Mouse (Mus musculus) neutrophil, adult 65 days (primary cell): ENCODE results near the gene Chchd6. TPM values are rescaled to one million over a fixed set of nuclear protein-coding genes. Genes with fewer than 3 reads are reported as not detected.

Source experiments
- total RNA-seq: library from RNA; stranded (reverse); gene quantifications from 2 replicates; pipeline ENCODE4 v1.2.4, GENCODE M21; 2023

Chchd6 gene
- total RNA-seq: 1.4 and 1.8 TPM in 2 replicates

DNA sequence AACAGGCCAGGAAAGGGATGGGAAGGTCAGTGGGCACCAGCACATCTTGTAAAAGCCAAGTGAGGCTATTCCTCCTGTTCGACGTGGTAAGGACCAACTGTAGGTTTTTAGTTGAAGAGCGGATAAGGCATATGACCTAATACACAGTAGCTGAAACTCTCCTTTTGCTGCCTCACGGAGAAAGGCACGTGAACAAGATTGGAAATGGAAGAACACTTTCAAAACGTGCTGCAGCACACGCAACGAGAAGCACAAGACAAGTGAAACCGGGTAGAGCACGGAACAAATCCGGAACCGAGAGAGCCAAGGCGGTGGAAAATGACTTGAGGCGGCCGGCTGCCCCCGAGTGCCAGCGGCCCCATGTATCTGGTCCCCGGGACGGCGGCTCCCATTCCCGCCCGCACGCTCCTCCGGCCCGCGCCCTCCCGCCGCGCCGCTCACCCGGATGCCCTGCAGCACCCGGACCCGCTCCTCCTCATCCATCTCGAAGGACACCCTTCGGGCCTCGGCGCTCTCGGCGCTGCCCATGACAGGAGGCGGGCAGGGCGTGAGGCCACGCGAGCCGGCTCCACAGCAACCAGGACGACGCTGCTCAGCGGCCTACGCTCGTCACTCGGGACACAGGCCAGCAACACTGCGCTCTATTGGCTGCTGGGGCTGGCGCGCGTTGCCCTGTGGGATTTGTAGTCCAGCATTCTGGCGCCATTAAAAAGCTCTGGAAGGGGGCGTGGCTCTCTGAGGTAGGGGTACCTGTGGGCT, at the start of gene Chchd6:
TSS of gene Chchd6 (minus strand) at position 635 of the 759 bp plus-strand sequence.

DNA sequence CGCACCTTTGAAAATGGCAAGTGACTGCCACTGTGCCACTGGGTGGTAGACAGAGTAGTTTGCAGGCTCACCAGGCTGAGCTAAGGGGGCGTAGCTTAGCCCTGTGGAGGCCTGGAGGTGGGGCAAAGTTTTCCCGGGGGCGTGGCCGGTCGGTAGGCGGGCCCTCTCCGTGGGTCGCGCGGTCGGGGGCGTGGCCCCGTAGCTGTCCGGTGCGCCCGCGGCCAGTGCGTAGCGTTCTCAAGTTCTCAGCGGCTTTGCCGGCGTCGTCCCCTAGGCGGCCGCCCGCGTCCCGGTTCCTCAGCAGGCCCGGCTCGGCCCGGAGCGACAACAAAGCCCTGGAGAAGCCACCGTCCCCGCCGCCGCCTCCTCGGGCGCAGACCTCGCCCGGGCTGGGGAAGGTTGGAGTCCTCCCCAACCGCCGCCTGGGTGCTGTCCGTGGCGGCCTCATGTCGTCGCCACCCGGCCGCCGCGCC, 48.4 kb upstream of the Chchd6 start, which contains the start of gene Txnrd3:
TSS of gene Txnrd3 (plus strand) at position 191 of the 473 bp plus-strand sequence.

DNA sequence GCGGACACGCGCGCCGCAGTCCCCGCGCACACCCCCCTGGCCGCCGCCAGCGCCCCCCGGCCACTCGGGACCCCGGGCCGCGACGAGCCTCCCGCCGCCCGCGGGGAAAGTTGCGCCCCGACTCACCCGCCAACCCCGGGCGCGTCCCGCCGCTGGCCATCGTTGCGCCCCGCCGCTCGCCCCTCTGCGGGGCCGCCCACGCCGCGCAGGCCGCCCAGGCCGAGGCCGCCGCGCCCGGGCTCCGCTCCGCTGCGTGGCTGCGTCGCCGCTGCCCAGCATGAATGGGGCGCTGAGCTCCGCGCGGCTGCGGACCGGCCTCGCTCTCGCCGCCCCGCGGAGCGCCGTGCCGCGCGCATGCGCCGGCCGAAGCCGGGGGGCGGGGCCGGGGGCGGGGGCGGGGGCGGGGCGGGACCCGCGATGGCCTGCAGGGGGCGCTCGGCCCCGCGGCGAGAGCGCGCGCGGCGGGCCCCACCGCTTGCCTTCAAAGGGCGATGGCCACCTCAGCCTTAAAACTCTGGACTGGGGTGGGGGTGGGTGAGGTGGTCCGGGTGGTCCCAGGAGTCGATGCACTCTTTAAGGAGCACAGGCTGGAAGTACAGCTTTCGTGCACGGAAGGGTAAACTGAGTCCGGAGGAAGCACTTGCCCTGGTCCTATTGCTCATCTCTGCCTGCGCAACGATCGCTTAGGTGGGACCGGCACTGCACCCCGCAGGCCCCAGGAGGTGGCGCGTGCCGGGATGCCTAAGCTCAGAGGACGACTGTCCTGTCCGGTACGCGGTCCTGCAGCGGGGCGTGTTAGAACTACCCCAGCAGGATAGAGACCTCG, 233.0 kb downstream of the Chchd6 start, which contains the start of gene Plxna1:
TSS of gene Plxna1 (minus strand) at position 340 of the 826 bp plus-strand sequence.

Other genes with a start within 250 kb of the Chchd6 start
- gene Plxna1, start 233.0 kb downstream of the Chchd6 start, total RNA-seq: 4.2 and 5.1 TPM in 2 replicates
- 1.2 and 1.6 TPM in 2 replicates for gene Txnrd3, start 48.3 kb upstream of the Chchd6 start, total RNA-seq
- not detected in 2 replicates for gene Vmn1r40, start 111.9 kb upstream of the Chchd6 start, total RNA-seq
- gene Vmn1r41, start 145.1 kb upstream of the Chchd6 start, total RNA-seq: not detected in 2 replicates